Mouse (Mus musculus) stomach, postnatal 0 days (tissue): ENCODE data around the gene Necab2.

Source experiments
- CTCF ChIP-seq: IDR thresholded peaks from 2 replicates; pipeline ENCODE4 v1.5.1; 2016; ENCODE audit warnings: antibody characterized with exemption, low read depth, mild to moderate bottlenecking, moderate library complexity
- EP300 ChIP-seq: optimal IDR thresholded peaks from 2 replicates; pipeline ENCODE3; 2016; ENCODE audit warnings: antibody characterized with exemption

- no peak for TF ChIP-seq CTCF
- no peak for TF ChIP-seq EP300
These were observed 70.2 kb downstream of the Necab2 start for GRCm38 (mm10) chr8:119516674-119517073.
